Mouse (Mus musculus) limb, embryonic 15.5 days (tissue): ENCODE data around the gene Olfr91. TPM values are rescaled to one million over a fixed set of nuclear protein-coding genes. Genes with fewer than 3 reads are reported as not detected.

ENCODE experiments used
- ATAC-seq: fragments of 200-750 bp; cut with Nextera tagmentation; 2 replicates; pipeline ENCODE4 v1.8.0; 2017; ENCODE audit warnings: low read depth, moderate TSS enrichment; ENCODE audit not compliant: insufficient number of reproducible peaks, low FRiP score, low TSS enrichment
- H3K27ac ChIP-seq: fragments of 300-500 bp; sonication (generic); 2 replicates; pipeline ENCODE4 v1.5.1; 2015; ENCODE audit warnings: moderate library complexity, mild to moderate bottlenecking, inconsistent platforms
- H3K27me3 ChIP-seq: fragments of 300-500 bp; sonication (generic); 2 replicates; pipeline ENCODE4 v1.6.1; 2015; ENCODE audit warnings: inconsistent platforms
- H3K36me3 ChIP-seq: fragments of 300-500 bp; sonication (generic); 2 replicates; pipeline ENCODE4 v1.6.1; 2015; ENCODE audit warnings: inconsistent platforms
- H3K4me1 ChIP-seq: fragments of 300-500 bp; sonication (generic); 2 replicates; pipeline ENCODE4 v1.6.1; 2015; ENCODE audit warnings: inconsistent platforms
- H3K4me2 ChIP-seq: fragments of 300-500 bp; sonication (generic); 2 replicates; pipeline ENCODE4 v1.6.1; 2015; ENCODE audit warnings: mild to moderate bottlenecking, inconsistent platforms
- H3K4me3 ChIP-seq: fragments of 300-500 bp; sonication (generic); 2 replicates; pipeline ENCODE4 v1.5.1; 2015; ENCODE audit warnings: mild to moderate bottlenecking, inconsistent platforms
- H3K9ac ChIP-seq: fragments of 300-500 bp; sonication (generic); 2 replicates; pipeline ENCODE4 v1.6.1; 2015; ENCODE audit warnings: inconsistent platforms
- H3K9me3 ChIP-seq: fragments of 300-500 bp; sonication (generic); 2 replicates; pipeline ENCODE4 v1.6.1; 2016; ENCODE audit warnings: inconsistent platforms
- WGBS: fragments of 180-500 bp; shearing (Covaris S2); methylation state at CpG from one replicate; pipeline ENCODE4 v1.1.7; 2015; 5-methylcytosine and 5-hydroxymethylcytosine counted together
- polyA plus RNA-seq: library from polyadenylated mRNA; unstranded; fragments of >200 nt; fragmentation: Nextera tagmentation; extraction: Ambion mirVana; gene quantifications from 2 replicates; pipeline ENCODE4 v1.2.1, GENCODE M21; 2015

Gene Olfr91
- polyA plus RNA-seq, 1 experiment from 2014 or later, result not detected

- WGBS, result 78% methylated on average over 2 of the region's 2 CpGs
- no peak for ATAC-seq
- H3K36me3 ChIP-seq, result peaks cover 51% of the 10 kb centered on the region
Measured at GRCm38 (mm10) chr17:37075766-37076165, 22.3 kb downstream of the Olfr91 start.

GRCm38 (mm10) chr17:37075181-37075580 lies 22.9 kb downstream of the Olfr91 start:
- no peak overlapping the region for H3K9ac ChIP-seq
- WGBS, result 87% methylated on average over 6 of the region's 6 CpGs
- no peak overlapping the region for H3K4me3 ChIP-seq
- H3K36me3 ChIP-seq, result peaks cover 57% of the 10 kb centered on the region
- no peaks in the 10 kb centered on the region for H3K27me3 ChIP-seq
- peaks cover 2% of the 10 kb centered on the region; the same call in 1 of the 2 replicates for H3K4me1 ChIP-seq
- no peaks in the 10 kb centered on the region for H3K9me3 ChIP-seq
- no peak overlapping the region for H3K4me2 ChIP-seq
- ATAC-seq, result no peak
- H3K27ac ChIP-seq, result no peak overlapping the region

More at GRCm38 (mm10) chr17:37075766-37076165, 22.3 kb downstream of the Olfr91 start:
- Histone ChIP-seq H3K9me3 (no peaks in the 10 kb centered on the region), H3K4me2 (no peak overlapping the region), H3K27me3 (no peaks in the 10 kb centered on the region), H3K4me1 (peaks cover 2% of the 10 kb centered on the region; the same call in 1 of the 2 replicates), H3K9ac (no peak overlapping the region), H3K4me3 (no peak overlapping the region), H3K27ac (no peak overlapping the region)

GRCm38 (mm10) chr17:37072730-37073276 lies 25.3 kb downstream of the Olfr91 start:
- Histone ChIP-seq H3K4me1 (no peaks in the 10 kb centered on the region), H3K36me3 (peaks cover 80% of the 10 kb centered on the region), H3K4me3 (no peak overlapping the region), H3K9me3 (no peaks in the 10 kb centered on the region), H3K27ac (no peak overlapping the region), H3K9ac (no peak overlapping the region), H3K27me3 (no peaks in the 10 kb centered on the region), H3K4me2 (no peak overlapping the region)
- 63% methylated on average over 11 of the region's 11 CpGs for WGBS
- ATAC-seq, result no peak

GRCm38 (mm10) chr17:37072080-37072729 lies 25.9 kb downstream of the Olfr91 start:
- ATAC-seq, result no peak

GRCm38 (mm10) chr17:37070121-37070520 lies 28.0 kb downstream of the Olfr91 start:
- 89% methylated on average over 8 of the region's 8 CpGs for WGBS
- no peak for ATAC-seq

More at GRCm38 (mm10) chr17:37072080-37072729, 25.9 kb downstream of the Olfr91 start:
- H3K4me1 ChIP-seq, result no peaks in the 10 kb centered on the region
- 87% methylated on average over 12 of the region's 12 CpGs for WGBS
- H3K27me3 ChIP-seq, result no peaks in the 10 kb centered on the region
- H3K27ac ChIP-seq, result no peak overlapping the region
- no peak overlapping the region for H3K4me3 ChIP-seq
- no peak overlapping the region for H3K4me2 ChIP-seq
- H3K9ac ChIP-seq, result no peak overlapping the region
- no peaks in the 10 kb centered on the region for H3K9me3 ChIP-seq
- peaks cover 86% of the 10 kb centered on the region for H3K36me3 ChIP-seq

GRCm38 (mm10) chr17:37067861-37068260 lies 30.2 kb downstream of the Olfr91 start:
- WGBS, result 92% methylated on average over 1 of the region's 1 CpGs
- Histone ChIP-seq H3K9ac (no peak overlapping the region), H3K4me1 (no peaks in the 10 kb centered on the region), H3K27ac (no peak overlapping the region), H3K9me3 (no peaks in the 10 kb centered on the region), H3K4me2 (no peak overlapping the region), H3K36me3 (peaks cover 96% of the 10 kb centered on the region), H3K27me3 (no peaks in the 10 kb centered on the region), H3K4me3 (no peak overlapping the region)
- ATAC-seq, result no peak

More at GRCm38 (mm10) chr17:37070121-37070520, 28.0 kb downstream of the Olfr91 start:
- no peaks in the 10 kb centered on the region for H3K4me1 ChIP-seq
- no peak overlapping the region for H3K4me2 ChIP-seq
- H3K9ac ChIP-seq, result no peak overlapping the region
- no peak overlapping the region for H3K27ac ChIP-seq
- H3K4me3 ChIP-seq, result no peak overlapping the region
- H3K27me3 ChIP-seq, result no peaks in the 10 kb centered on the region
- peaks cover 94% of the 10 kb centered on the region for H3K36me3 ChIP-seq
- no peaks in the 10 kb centered on the region for H3K9me3 ChIP-seq

- Histone ChIP-seq H3K4me3 (no peak overlapping the region), H3K4me1 (no peaks in the 10 kb centered on the region), H3K4me2 (no peak overlapping the region), H3K9me3 (no peaks in the 10 kb centered on the region), H3K27ac (no peak overlapping the region), H3K27me3 (no peaks in the 10 kb centered on the region), H3K36me3 (peaks cover 89% of the 10 kb centered on the region), H3K9ac (no peak overlapping the region)
- 90% methylated on average over 2 of the region's 2 CpGs for WGBS
- ATAC-seq, result no peak
Measured at GRCm38 (mm10) chr17:37065993-37066392, 32.1 kb downstream of the Olfr91 start.

- ATAC-seq, result no peak
- Histone ChIP-seq H3K9me3 (no peaks in the 10 kb centered on the region), H3K4me3 (no peak overlapping the region), H3K27me3 (no peaks in the 10 kb centered on the region), H3K36me3 (peaks cover 80% of the 10 kb centered on the region), H3K9ac (no peak overlapping the region), H3K4me2 (no peak overlapping the region), H3K4me1 (no peaks in the 10 kb centered on the region), H3K27ac (no peak overlapping the region)
- 81% methylated on average over 11 of the region's 11 CpGs for WGBS
Measured at GRCm38 (mm10) chr17:37063686-37064495, 34.2 kb downstream of the Olfr91 start.

- Histone ChIP-seq H3K27me3 (no peaks in the 10 kb centered on the region), H3K9me3 (no peaks in the 10 kb centered on the region), H3K4me3 (no peak overlapping the region), H3K4me2 (no peak overlapping the region), H3K9ac (no peak overlapping the region), H3K36me3 (peaks cover 81% of the 10 kb centered on the region), H3K27ac (no peak overlapping the region), H3K4me1 (no peaks in the 10 kb centered on the region)
- no peak for ATAC-seq
- 72% methylated on average over 10 of the region's 10 CpGs for WGBS
Measured at GRCm38 (mm10) chr17:37063063-37063462, 35.0 kb downstream of the Olfr91 start.

- WGBS, result 89% methylated on average over 10 of the region's 10 CpGs
- Histone ChIP-seq H3K4me2 (no peak overlapping the region), H3K4me3 (no peak overlapping the region), H3K9me3 (no peaks in the 10 kb centered on the region), H3K4me1 (no peaks in the 10 kb centered on the region), H3K9ac (no peak overlapping the region), H3K27ac (no peak overlapping the region), H3K36me3 (peaks cover 77% of the 10 kb centered on the region), H3K27me3 (no peaks in the 10 kb centered on the region)
- no peak for ATAC-seq
Measured at GRCm38 (mm10) chr17:37062101-37062641, 35.9 kb downstream of the Olfr91 start.

GRCm38 (mm10) chr17:37061435-37061834 lies 36.6 kb downstream of the Olfr91 start:
- WGBS, result 83% methylated on average over 3 of the region's 3 CpGs
- Histone ChIP-seq H3K36me3 (peaks cover 76% of the 10 kb centered on the region), H3K9me3 (no peaks in the 10 kb centered on the region), H3K27me3 (no peaks in the 10 kb centered on the region), H3K4me3 (no peak overlapping the region), H3K27ac (no peak overlapping the region), H3K4me2 (no peak overlapping the region), H3K9ac (no peak overlapping the region), H3K4me1 (no peaks in the 10 kb centered on the region)
- no peak for ATAC-seq

- no peak for ATAC-seq
- WGBS, result 87% methylated on average over 6 of the region's 6 CpGs
- Histone ChIP-seq H3K9ac (no peak overlapping the region), H3K4me2 (no peak overlapping the region), H3K27ac (no peak overlapping the region), H3K27me3 (no peaks in the 10 kb centered on the region), H3K36me3 (peaks cover 59% of the 10 kb centered on the region), H3K4me1 (no peaks in the 10 kb centered on the region), H3K4me3 (no peak overlapping the region), H3K9me3 (no peaks in the 10 kb centered on the region)
Measured at GRCm38 (mm10) chr17:37056957-37057356, 41.1 kb downstream of the Olfr91 start.
